Mouse (Mus musculus) stomach, embryonic 14.5 days (tissue): ENCODE data around the gene Aldoc. TPM values are rescaled to one million over a fixed set of nuclear protein-coding genes. Genes with fewer than 3 reads are reported as not detected.

Experiments
- ATAC-seq: fragments of 200-750 bp; cut with Nextera tagmentation; 2 replicates; pipeline ENCODE4 v1.8.0; 2017; ENCODE audit warnings: low read depth, moderate TSS enrichment; ENCODE audit not compliant: insufficient number of reproducible peaks, insufficient read depth, low FRiP score
- H3K27ac ChIP-seq: fragments of 300-500 bp; sonication (generic); 2 replicates; pipeline ENCODE4 v1.5.1; 2014; ENCODE audit warnings: mild to moderate bottlenecking, low read length, moderate library complexity, mixed read lengths
- H3K27me3 ChIP-seq: fragments of 300-500 bp; sonication (generic); 2 replicates; pipeline ENCODE4 v1.6.1; 2014; ENCODE audit warnings: low read length, control low read depth, mixed read lengths; ENCODE audit not compliant: control insufficient read depth, insufficient read depth
- H3K36me3 ChIP-seq: fragments of 300-500 bp; sonication (generic); 2 replicates; pipeline ENCODE4 v1.6.1; 2014; ENCODE audit warnings: mild to moderate bottlenecking, control low read depth, low read length, moderate library complexity, mixed read lengths; ENCODE audit not compliant: control insufficient read depth, insufficient read depth
- H3K4me1 ChIP-seq: fragments of 300-500 bp; sonication (generic); 2 replicates; pipeline ENCODE4 v1.6.1; 2014; ENCODE audit warnings: low read length, control low read depth, mixed read lengths; ENCODE audit not compliant: control insufficient read depth, insufficient read depth
- H3K4me2 ChIP-seq: fragments of 300-500 bp; sonication (generic); replicated peaks from 2 replicates; pipeline ENCODE4 v1.6.1; 2014; ENCODE audit warnings: low read depth, low read length, control low read depth
- H3K4me3 ChIP-seq: fragments of 300-500 bp; sonication (generic); 2 replicates; pipeline ENCODE4 v1.5.1; 2014; ENCODE audit warnings: low read depth, low read length, control low read depth
- H3K9ac ChIP-seq: fragments of 300-500 bp; sonication (generic); replicated peaks from 2 replicates; pipeline ENCODE4 v1.6.1; 2014; ENCODE audit warnings: low read depth, mild to moderate bottlenecking, control low read depth, low read length, moderate library complexity, mixed read lengths
- H3K9me3 ChIP-seq: fragments of 300-500 bp; sonication (generic); 2 replicates; pipeline ENCODE4 v1.6.1; 2016; ENCODE audit warnings: low read depth, low read length, control low read depth; ENCODE audit not compliant: control insufficient read depth
- WGBS: fragments of 180-500 bp; shearing (Covaris S2); extraction: QIAGEN DNeasy Blood & Tissue Kit; methylation state at CpG from one replicate; pipeline ENCODE4 v1.1.7; 2014; 5-methylcytosine and 5-hydroxymethylcytosine counted together
- polyA plus RNA-seq: library from polyadenylated mRNA; unstranded; fragments of >200 nt; fragmentation: Nextera tagmentation; extraction: Ambion mirVana; gene quantifications from 2 replicates; pipeline ENCODE4 v1.2.1, GENCODE M21; 2014

Aldoc gene
- polyA plus RNA-seq, 1 experiment from 2014 or later: 18.8 TPM

DNA sequence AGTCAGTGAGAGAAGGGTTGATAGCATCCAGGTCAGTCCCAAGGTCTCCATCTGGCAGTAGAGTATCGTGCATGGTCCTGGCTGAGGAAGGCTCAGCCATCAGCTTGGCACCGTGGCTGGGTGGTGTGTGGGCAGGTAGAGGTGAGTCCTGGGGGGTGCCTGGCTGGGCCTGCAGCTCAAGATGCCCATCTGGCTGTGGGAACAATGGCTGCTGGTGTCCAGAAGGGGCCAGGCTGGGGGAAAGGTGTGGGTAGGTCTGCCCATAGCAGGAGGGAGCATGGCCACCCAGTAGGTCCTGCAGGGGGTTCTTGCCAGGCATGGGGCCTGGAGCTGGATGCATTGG is 38.0 kb downstream of the Aldoc start:
- ATAC-seq: 0 out of 2 replicates have a peak, but pooled peaks have one; percentile 9
- no peaks in the 10 kb centered on the region for H3K4me1 ChIP-seq
- H3K4me3 ChIP-seq: no peak overlapping the region
- no peaks in the 10 kb centered on the region for H3K9me3 ChIP-seq
- WGBS: 61% methylated on average over 2 of the region's 2 CpGs
- no peaks in the 10 kb centered on the region for H3K27me3 ChIP-seq
- H3K27ac ChIP-seq: no peak overlapping the region
- no peak overlapping the region for H3K4me2 ChIP-seq
- H3K36me3 ChIP-seq: no peaks in the 10 kb centered on the region
- no peak overlapping the region for H3K9ac ChIP-seq

GRCm38 (mm10) chr11:78363309-78364007 is 40.7 kb downstream of the Aldoc start:
- no peak overlapping the region for H3K27ac ChIP-seq
- 75% methylated on average over 13 of the region's 13 CpGs for WGBS
- H3K36me3 ChIP-seq: no peaks in the 10 kb centered on the region
- H3K4me3 ChIP-seq: no peak overlapping the region
- no peak overlapping the region for H3K9ac ChIP-seq
- no peaks in the 10 kb centered on the region for H3K27me3 ChIP-seq
- H3K4me2 ChIP-seq: no peak overlapping the region
- H3K4me1 ChIP-seq: no peaks in the 10 kb centered on the region
- no peak for ATAC-seq
- H3K9me3 ChIP-seq: no peaks in the 10 kb centered on the region

- Histone ChIP-seq H3K4me2 (no peak overlapping the region), H3K27ac (no peak overlapping the region), H3K9ac (no peak overlapping the region), H3K4me1 (no peaks in the 10 kb centered on the region), H3K27me3 (no peaks in the 10 kb centered on the region), H3K4me3 (no peak overlapping the region), H3K9me3 (no peaks in the 10 kb centered on the region), H3K36me3 (no peaks in the 10 kb centered on the region)
- 21% methylated on average over 8 of the region's 8 CpGs for WGBS
- no peak for ATAC-seq
Observed at GRCm38 (mm10) chr11:78364103-78364502, 41.3 kb downstream of the Aldoc start.

DNA sequence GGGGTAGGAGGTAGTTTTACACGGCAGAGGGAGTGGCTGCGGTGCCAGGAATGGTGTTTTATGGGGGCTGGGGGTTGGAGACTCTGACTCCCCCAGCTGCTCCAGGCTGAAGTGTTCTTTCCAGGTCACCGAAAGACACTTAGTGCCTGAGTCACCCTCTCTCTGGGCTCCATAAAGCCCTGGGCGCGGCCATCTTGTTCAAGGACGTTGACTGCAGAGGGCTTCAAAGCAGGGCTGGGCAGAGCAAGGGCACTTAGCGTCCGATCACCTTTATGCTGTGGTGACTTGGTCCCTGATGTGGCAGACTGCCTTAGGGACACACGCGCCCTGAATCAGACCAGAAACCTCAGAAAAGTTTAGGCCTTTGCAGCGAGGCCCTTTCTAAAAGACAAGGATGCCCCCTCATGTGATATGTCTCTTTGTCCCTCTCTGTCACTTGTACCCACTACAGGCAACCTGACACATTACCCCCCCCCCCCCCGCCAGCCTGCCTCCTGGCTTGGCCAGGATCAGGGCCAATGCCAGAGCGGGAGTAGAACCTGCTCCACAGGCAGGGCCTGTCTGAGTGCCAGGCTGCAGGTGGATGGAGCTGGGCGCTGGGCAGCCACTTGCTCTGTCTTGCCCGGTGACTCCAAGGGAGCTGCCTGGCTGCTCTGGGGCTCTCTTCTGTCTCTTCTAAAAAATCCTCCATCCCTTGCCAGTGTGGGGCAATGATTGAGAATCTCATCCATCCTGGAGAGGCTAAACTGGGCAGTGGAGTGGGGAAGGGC is 44.9 kb downstream of the Aldoc start:
- Histone ChIP-seq H3K4me3 (no peak overlapping the region), H3K27me3 (no peaks in the 10 kb centered on the region), H3K27ac (no peak overlapping the region), H3K4me1 (no peaks in the 10 kb centered on the region), H3K4me2 (no peak overlapping the region), H3K9me3 (no peaks in the 10 kb centered on the region), H3K9ac (no peak overlapping the region), H3K36me3 (no peaks in the 10 kb centered on the region)
- WGBS: 88% methylated on average over 15 of the region's 15 CpGs
- no peak for ATAC-seq

- no peak overlapping the region for H3K4me3 ChIP-seq
- H3K4me2 ChIP-seq: no peak overlapping the region
- no peaks in the 10 kb centered on the region for H3K4me1 ChIP-seq
- no peak overlapping the region for H3K9ac ChIP-seq
- 32% methylated on average over 1 of the region's 1 CpGs for WGBS
- H3K27me3 ChIP-seq: no peaks in the 10 kb centered on the region
- no peak for ATAC-seq
- no peaks in the 10 kb centered on the region for H3K9me3 ChIP-seq
- no peaks in the 10 kb centered on the region for H3K36me3 ChIP-seq
- no peak overlapping the region for H3K27ac ChIP-seq
Observed at GRCm38 (mm10) chr11:78370389-78370788, 47.6 kb downstream of the Aldoc start.

- Histone ChIP-seq H3K4me3 (no peak overlapping the region), H3K36me3 (no peaks in the 10 kb centered on the region), H3K27me3 (no peaks in the 10 kb centered on the region), H3K27ac (no peak overlapping the region), H3K4me1 (no peaks in the 10 kb centered on the region), H3K9me3 (no peaks in the 10 kb centered on the region), H3K9ac (no peak overlapping the region), H3K4me2 (no peak overlapping the region)
- WGBS: 90% methylated on average over 11 of the region's 11 CpGs
- ATAC-seq: no peak
Observed at GRCm38 (mm10) chr11:78371711-78372110, 48.9 kb downstream of the Aldoc start.

DNA sequence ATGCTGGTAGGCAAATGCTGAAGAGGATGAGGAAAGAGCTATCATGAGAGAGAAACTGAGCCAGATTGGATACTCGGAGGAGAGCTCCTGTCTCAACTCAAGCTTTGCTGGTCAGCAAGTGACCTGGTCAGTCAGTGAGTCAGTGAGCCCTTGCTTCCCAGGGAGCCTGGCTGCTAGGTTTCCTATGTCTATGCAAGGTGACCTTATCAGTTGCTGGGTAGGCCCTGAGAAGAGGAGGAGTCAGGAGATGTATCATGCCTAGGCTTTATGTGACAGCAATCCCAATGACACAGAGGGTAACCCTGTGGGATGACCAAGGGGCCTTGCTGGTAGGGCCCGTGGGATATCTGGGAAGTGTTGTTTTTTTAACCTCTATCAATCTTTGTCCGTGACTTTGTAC is 49.4 kb downstream of the Aldoc start:
- no peak overlapping the region for H3K4me2 ChIP-seq
- H3K9me3 ChIP-seq: no peaks in the 10 kb centered on the region
- no peak overlapping the region for H3K9ac ChIP-seq
- no peaks in the 10 kb centered on the region for H3K36me3 ChIP-seq
- no peaks in the 10 kb centered on the region for H3K4me1 ChIP-seq
- H3K27ac ChIP-seq: no peak overlapping the region
- H3K4me3 ChIP-seq: no peak overlapping the region
- no peaks in the 10 kb centered on the region for H3K27me3 ChIP-seq
- ATAC-seq: no peak
- WGBS: 43% methylated on average over 3 of the region's 3 CpGs

- H3K36me3 ChIP-seq: no peaks in the 10 kb centered on the region
- H3K9me3 ChIP-seq: no peaks in the 10 kb centered on the region
- no peak overlapping the region for H3K27ac ChIP-seq
- H3K4me1 ChIP-seq: no peaks in the 10 kb centered on the region
- H3K27me3 ChIP-seq: no peaks in the 10 kb centered on the region
- H3K9ac ChIP-seq: no peak overlapping the region
- no peak for ATAC-seq
- 36% methylated on average over 7 of the region's 7 CpGs for whole genome bisulfite sequencing
- no peak overlapping the region for H3K4me2 ChIP-seq
- no peak overlapping the region for H3K4me3 ChIP-seq
Observed at GRCm38 (mm10) chr11:78372610-78373009, 49.8 kb downstream of the Aldoc start.
